Mouse (Mus musculus) erythroid progenitor cell, adult 5-6 weeks (primary cell): ENCODE results near the gene Coro7. TPM values are rescaled to one million over a fixed set of nuclear protein-coding genes. Genes with fewer than 3 reads are reported as not detected.

ENCODE experiments used
- ATAC-seq: replicated peaks from 2 replicates; pipeline ENCODE4 v1.8.0; 2016; ENCODE audit warnings: moderate number of reproducible peaks, mild to moderate bottlenecking, moderate TSS enrichment, inconsistent platforms; ENCODE audit not compliant: poor library complexity, low FRiP score, severe bottlenecking
- total RNA-seq, 2 experiments: library from RNA; stranded (forward) in 1 of 2; stranded (reverse) in 1 of 2; fragments of 150-400 nt in 1 of 2; fragments of 186-747, 209-891 nt in 1 of 2; gene quantifications; 2 replicates each; pipeline versions ENCODE4 v1.2.3 to v1.2.4; 2015 to 2017; ENCODE audit warnings: low replicate concordance in 2 of 2

Coro7 gene
- total RNA-seq, 2 experiments from 2014 or later: 14.8 to 36.5 TPM

DNA sequence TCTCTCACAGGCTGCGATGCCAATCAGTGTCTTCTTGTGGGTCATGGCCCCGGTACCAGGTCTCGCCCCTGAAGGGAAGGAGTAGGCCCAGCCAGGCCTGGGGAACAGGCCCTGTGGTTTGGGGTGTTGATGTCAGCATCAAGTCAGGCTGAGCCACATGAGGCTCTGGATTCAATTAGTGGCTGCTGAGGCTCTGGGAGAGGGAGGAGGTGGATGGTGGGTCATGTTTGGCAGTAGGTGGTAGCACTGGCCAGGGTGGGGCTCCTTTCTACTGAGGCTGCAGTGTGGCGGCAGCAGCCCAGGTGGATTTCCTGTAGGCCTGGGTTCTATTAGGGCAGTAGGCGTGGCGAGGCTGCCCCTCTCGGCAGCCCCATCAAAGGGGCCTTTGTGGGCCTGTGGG lies 28.0 kb downstream of the Coro7 start:
- no peak for ATAC-seq

DNA sequence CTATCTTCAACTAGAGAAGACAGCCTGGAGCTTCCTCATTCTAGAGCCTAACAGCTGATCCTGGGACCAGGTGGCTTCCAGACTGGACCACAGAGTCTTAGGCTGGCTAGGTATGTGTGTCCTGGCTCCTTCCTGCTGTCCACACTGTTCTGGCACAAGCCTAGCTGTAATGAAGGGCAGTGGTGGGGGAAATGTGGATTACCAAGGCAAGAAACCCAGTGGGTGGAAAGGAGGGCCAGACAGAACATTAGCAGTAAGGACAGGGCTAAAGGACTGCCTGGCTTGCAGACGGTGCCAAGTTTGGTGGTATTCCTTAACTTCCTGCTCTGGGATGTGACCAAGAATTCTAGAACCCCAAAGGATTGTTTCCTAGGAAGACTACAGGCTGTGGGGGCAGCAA lies 28.5 kb downstream of the Coro7 start:
- no peak for ATAC-seq

DNA sequence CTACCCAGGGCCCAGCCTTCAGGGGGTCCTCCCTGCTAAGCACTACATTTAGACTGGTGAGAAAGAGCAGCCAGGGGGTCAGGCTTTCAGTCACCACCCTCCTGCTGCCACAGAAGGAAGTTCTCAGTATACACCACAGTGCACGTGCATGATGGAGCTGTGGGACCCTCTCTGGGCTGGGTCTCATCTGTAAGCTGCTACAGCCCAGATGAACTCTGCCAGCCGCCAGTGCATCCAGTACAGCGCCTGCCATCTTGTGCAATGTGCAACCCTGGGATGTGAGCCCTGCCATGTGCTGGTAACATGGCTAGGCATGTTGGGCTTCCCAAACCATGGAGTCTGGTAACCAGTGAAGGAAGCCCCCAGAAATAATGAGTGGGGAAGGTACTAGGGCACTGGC lies 29.4 kb downstream of the Coro7 start:
- ATAC-seq: no peak

DNA sequence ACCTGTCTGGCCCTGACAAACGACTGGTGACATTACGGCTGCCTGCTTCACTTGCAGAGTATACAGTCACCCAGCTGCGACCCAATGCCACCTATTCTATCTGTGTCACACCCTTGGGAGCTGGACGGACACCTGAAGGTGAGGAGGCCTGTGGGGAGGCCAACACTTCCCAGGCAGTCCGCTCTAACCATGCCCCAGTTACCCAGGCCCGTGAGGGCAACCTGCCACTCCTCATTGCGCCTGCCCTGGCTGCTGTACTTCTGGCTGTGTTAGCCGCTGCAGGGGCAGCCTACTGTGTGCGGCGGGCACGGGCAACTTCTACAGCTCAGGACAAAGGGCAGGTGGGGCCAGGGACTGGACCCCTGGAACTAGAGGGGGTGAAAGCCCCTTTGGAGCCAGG lies 29.9 kb downstream of the Coro7 start:
- ATAC-seq: no peak

DNA sequence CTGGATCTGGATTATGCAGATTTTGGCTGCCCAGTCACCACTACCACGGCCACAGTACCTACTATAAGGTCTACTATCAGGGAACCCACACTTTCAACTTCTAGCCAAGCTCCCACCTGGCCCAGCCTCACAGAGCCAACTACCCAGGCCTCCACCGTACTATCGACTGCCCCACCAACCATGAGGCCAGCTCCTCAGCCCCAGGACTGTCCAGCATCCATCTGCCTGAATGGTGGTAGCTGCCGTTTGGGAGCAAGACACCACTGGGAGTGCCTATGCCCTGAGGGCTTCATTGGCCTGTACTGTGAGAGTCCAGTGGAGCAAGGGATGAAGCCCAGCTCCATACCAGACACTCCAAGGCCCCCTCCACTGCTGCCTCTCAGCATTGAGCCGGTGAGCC lies 30.4 kb downstream of the Coro7 start:
- ATAC-seq: 0 out of 2 replicates have a peak, but pooled peaks have one; percentile 28

DNA sequence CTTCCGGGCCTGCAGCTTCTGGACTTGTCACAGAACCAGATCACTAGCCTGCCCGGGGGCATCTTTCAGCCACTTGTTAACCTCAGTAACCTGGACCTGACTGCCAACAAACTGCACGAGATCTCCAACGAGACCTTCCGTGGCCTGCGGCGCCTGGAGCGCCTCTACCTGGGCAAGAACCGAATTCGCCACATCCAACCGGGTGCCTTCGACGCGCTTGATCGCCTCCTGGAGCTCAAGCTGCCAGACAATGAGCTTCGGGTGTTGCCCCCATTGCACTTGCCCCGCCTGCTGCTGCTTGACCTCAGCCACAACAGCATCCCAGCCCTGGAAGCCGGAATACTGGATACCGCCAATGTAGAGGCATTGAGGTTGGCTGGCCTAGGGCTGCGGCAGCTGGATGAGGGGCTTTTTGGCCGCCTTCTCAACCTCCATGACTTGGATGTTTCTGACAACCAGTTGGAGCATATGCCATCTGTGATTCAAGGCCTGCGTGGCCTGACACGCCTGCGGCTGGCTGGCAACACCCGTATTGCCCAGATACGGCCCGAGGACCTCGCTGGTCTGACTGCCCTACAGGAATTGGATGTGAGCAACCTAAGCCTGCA lies 31.1 kb downstream of the Coro7 start:
- ATAC-seq: no peak

DNA sequence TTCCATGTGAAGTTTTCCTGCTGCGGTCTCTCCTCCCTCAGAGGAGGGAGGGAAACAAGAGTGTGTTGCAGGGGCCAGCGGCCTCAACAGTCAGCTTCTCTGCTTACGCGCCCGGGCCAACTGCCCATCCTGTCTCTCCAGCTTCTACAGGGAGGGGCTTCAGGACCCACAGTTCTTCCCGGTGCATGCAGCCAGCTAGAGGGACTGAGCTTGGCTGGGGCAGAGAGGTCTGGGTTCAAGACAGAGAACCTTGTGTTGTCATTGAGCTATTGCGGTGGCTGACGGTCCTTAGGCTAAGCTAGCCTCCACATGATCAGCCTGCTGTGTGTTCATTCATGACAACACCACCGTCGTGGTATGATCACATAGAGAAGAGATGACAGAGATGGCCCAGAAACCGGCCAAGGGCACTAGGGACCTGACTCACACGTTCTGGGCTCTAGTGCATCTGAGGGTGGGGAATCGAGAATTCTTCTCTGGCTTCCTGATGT lies 31.9 kb downstream of the Coro7 start:
- no peak for ATAC-seq

DNA sequence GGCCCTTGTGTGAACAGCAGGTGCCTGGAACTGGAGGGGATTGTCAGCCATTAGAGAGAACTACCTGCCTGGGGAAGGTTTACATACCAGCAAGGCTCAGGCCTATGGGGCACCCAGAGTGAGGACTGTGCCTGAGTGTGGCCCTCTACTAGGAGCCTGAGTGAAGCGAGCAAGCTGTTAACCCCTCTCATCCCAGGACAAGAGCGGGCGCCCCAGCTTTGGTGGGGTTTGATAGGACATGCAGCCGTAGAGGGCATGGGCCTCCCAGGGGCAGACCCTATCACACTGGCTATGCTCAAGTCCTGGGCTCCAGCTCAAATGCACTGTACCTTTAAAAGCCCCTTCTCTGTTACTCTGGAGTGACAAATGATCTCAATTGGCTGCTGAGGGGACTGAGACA lies 32.7 kb downstream of the Coro7 start:
- no peak for ATAC-seq

DNA sequence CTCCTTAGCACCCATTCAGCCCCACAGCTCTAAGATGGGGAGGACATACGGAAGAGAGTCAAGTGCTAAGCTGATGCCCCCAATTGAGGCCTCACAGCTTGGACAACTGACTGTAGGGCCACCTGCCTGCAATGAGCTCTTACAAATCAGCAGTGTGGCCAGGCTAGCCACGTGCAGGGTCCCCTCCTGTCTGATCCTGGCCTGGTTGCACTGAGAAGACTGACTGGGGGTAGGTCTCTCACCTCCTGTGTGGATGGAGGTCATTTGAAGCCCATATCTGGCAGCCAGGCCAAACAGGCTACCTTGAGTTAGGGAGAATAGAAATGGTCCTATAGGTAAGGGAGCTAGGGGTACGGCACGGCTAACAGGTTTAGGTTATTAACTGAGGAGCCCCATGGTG lies 33.7 kb downstream of the Coro7 start:
- no peak for ATAC-seq

DNA sequence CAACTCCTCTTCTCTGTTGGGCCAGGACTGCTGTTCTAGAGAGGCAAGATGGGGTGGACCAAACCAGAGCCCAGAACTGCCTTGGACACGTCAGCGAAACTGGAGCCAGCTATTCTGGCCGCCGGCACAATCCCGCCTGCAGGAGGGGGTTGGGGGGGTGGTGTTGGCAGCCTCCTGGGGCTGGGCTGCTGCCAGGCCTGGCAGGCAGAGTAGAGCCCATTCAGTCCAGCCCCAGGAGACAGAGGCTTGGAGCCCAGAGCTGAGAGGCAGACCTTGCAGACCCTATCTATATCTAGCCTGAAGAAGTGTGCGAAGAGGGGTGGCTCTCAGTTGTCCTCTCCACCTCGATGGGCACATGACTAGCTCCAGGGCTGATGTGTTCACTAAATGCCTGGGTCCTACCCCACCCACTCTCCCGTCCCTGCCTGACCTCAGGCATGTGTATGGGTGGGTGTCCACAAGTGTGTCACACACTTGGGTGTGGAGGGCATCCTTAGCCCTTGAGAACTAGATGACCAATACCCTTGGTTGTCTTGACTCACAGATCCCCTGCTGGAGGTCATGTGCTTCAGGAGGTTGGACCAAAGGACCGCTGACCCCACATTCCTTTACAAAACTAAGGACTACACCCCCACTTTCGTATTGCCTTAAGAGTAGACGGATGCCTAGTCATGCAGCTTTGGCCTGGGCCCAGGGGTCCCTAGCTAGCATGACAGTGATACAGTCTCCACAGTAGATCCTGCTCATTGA lies 35.7 kb downstream of the Coro7 start:
- ATAC-seq: no peak

DNA sequence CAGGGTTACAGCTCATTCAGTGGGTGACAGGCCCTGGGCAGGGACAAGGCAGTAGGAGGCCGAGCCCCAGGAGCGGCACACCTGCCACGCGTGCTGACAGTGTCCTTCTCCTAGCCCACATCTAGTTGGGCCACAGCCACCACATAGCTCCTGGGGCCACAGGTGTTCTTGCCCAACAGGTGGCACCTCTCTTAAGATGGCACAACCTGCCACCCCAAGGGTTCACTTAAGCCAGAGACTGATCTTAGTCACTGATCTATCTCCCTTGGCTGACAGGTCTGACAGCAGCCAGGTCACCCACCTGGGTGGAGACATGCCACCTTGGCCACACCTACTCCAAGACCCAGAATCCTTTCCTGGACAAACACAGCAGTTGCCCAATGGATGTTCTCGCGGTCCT lies 36.6 kb downstream of the Coro7 start:
- no peak for ATAC-seq

DNA sequence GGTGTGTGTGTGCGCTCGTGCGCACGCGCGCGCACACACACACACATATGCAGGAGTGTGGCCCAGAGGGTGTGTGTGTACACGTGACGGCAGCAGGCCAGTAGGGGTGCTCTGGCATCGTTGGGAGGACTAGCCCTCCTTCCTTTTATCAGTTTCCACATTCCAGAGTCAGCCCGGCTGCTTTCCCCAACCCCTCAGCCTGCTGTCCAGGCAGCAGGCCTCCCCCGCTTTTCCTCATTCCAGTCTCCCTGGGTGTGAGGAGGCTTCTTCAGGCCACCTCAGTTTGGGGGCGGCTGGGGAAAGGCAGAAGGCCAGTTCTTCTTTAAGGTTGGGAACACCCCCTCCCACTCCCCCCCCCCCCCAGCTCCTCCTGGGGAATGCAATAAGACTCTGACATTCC lies 37.4 kb downstream of the Coro7 start:
- ATAC-seq: no peak

DNA sequence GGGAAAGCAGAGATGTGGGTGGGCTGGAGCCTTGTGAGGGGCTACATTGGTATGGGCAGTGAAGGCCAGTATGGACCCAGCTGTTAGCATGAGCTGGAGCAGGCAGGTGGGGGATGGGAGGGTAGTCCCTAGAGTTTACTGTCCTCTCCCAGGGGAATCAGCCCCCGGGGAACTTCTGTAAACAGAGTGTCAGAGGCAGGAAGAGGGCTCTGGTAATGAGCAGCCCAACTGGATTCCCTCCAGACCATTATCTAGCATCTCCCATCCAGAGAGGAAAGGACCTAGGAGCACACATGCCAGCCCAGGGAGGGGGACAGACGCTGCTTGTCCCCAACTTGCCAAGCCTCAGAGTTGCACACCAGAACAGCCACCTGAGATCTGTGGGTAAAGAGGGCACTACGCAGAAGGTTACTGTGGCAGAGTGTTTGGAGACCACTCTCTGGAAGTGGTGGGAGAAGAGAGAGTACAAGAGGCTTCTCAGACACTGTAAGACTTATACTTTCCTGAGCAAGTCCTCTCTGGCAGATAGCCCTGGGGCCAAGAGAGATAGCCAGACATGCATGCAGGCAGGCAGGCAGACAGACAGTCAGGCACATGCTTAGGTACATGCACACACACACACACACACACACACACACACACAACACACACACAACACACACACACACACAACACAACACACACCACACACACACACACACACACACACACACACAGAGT lies 38.3 kb downstream of the Coro7 start:
- ATAC-seq: no peak

DNA sequence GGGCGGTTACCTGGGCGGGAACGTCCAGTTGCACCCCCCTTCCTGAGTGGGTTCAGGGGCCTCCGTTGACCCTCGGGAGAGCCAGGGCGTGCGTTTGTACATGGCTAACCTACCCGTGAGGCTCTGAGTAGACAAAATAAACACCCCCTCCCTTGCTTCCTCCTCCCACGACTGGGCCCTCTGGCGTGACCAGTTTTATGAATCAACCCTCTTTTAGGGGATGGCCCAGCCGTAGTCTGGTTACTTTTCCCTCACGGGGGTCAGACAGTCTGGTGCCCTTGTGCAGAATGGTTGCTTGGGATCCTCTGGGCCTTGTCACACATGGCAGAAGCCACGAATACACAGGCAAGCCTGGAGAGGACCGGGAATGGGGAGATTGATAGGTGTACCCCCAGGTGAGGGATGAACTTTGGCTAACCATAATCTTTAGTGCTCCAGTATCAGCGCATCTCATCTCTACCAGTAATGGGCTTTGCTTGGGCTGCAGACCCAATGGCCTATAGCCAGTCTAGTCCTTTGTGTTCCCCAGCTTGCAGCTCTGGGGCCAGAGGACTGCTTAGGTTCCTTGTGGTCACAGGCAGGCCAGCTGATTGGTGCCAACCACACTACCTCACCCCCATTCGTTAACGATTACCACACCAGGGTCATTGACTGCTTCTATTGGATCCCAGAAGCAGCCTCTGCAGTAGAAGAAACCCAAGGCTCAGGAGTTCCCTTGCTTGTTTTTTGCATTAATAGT lies 39.1 kb downstream of the Coro7 start:
- no peak for ATAC-seq

DNA sequence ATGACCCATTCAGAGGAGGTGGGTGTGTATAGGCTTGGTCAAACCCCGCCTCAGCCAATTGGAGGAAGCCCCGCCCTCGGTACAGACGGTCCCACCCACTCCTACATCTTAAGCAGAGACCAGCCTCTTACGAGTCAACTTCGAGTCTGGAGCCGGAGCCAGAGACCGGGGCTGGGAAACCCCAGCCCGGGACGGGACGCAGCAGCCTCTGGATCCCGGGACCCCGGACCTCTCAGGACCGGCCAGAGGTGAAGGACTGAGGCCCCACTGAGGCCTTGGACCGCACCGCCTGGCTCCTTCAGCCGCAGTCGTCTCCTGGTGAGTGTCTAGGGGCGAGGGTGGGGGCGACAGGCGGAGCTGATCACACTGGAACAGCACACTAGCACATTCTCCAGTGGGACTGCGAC lies 39.7 kb downstream of the Coro7 start, which contains the start of the genes Vasn and Dnaja3:
TSS of gene Vasn (plus strand) at position 111 of the 407 bp plus-strand sequence.
TSS of gene Dnaja3 (plus strand) at position 159 of the 407 bp plus-strand sequence.
- ATAC-seq: peak; percentile 88

DNA sequence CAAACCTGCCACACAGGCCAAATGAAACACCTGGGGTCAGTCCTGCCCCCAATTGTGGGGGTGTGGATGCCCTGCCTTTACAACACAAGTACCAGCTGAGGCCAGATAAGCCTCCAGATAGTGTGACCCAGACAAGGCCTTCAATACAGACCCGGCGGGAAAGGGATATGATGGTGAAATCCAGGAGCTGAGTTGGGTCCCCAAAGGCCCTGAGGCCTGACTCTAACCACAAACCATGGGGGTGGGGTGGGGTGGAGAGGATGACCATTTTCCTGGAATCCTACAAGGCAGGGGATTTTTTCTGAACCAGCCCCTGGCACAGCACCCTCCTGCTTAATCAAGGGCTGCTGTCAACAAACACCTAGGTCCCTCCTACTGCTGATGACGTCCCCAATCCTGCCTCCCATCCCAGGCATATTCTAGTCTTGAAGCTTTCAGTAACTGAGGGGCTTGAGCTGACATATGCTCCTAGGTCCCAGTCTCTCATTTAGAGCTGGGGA lies 40.6 kb downstream of the Coro7 start:
- no peak for ATAC-seq

DNA sequence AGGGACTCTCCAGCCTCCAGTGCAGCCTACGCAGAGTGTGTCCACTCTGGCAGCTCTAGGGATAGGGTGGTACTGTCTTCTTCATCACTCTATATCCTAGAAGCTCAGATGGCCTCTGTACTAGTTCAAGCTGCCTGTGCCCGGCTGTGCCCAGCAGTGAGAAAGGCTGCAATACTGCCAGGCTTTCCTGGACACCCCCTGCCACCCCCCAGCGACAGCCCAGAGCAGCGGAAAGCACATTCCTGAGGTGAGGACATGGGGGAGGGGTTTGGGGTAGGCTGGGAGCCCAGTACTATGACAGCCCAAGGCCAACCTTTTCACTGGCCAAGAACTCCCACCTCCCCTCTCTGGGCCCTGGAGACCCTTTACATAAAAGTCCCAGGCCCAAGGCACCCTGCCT lies 43.8 kb downstream of the Coro7 start:
- no peak for ATAC-seq

DNA sequence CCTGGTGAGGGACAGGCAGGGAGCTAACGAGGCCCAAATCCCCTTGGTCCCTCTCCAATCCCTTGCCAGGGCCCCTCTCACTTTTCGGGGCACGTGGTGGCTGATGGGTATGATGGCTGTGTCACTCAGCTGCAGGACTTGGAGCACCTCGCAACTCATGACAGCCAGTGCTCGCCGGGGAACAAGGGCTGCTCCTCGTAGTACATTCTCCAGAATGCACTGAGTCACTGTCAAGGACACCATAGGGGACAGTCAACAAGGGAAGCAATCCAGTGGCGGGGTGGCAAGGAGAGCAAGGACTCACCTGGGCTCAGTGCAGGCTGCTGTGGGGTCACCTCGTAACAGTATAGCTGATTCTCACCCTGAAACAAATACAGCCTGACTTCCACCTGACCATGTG lies 44.9 kb downstream of the Coro7 start:
- ATAC-seq: no peak

DNA sequence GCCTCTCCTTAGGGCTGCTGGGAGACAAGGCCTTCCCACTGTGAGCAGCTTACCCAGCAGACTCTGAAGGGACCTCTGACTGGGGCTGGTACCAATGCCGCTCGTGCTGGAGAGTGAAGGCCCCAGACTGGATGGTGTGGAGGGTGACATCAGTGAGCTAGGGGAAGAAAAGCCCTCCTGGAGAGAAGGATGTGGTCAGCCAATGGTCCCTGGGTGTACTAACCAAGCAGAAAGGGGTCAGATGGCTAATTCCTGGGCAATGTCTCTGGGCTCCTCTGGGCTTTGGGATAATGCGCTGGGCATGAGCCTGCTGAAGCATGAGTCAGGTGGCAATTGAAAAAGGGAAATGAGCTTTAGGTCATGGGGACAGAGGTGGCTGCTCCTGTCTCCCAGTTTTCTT lies 45.9 kb downstream of the Coro7 start:
- ATAC-seq: no peak

DNA sequence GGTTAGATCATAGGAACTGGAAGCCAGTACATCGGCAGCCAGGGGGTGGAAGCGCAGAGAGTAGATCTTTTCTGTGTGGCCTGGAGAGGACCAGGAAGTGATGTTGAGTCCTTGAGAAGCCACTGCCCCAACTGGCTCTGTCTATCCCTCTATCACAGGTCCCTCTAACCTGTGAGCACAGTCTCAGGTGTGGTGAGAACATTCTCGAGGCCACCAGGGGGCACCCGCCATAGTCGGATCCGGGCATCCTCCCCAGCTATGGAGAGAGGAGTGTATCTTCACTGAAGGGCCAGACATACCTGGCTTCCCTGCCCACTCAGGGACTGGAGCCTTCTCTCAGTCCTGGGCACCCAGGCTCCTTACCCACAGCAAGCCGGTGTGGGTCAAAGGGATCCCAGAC lies 47.5 kb downstream of the Coro7 start:
- ATAC-seq: no peak
